ENCODE assay signal across 8 mouse cellular contexts in genomic region chr17:21531621-21532020, GRCm38 (mm10). TPM values are rescaled to one million over a fixed set of nuclear protein-coding genes. Genes with fewer than 3 reads are reported as not detected.
DNase-seq lines count a peak whose midpoint lies in the region; ATAC-seq and TF ChIP-seq lines count a peak whose summit lies in the region.

No protein-coding gene starts in this region.

- TF ChIP-seq CTCF in gastrocnemius, adult 2 months (IDR thresholded peaks at IDR 0.05): no peak

- peak overlapping the region; percentile 79; the same call in 1 of the 2 replicates for H3K9ac ChIP-seq in liver, embryonic 16.5 days (ENCODE audit: low read depth, low read length)
- peak overlapping the region; percentile 92; the same call in 1 of the 2 replicates for H3K9ac ChIP-seq in stomach, embryonic 15.5 days

- WGBS in liver, embryonic 16.5 days (ENCODE audit: insufficient replicate concordance): 55% methylated on average over 5 of the region's 5 CpGs
- 65% methylated on average over 5 of the region's 5 CpGs for WGBS in stomach, embryonic 15.5 days

- H3K27me3 ChIP-seq in liver, embryonic 16.5 days (ENCODE audit: control insufficient read depth, insufficient read depth, low read depth, low read length): no peaks in the 10 kb centered on the region
- no peaks in the 10 kb centered on the region for H3K27me3 ChIP-seq in stomach, embryonic 15.5 days (replicated peaks)

- peaks cover 18% of the 10 kb centered on the region for H3K4me1 ChIP-seq in liver, embryonic 16.5 days (ENCODE audit: control insufficient read depth, low read depth, low read length)
- peaks cover 13% of the 10 kb centered on the region for H3K4me1 ChIP-seq in stomach, embryonic 15.5 days

- no peaks in the 10 kb centered on the region for H3K36me3 ChIP-seq in liver, embryonic 16.5 days (ENCODE audit: control insufficient read depth, insufficient read depth)
- H3K36me3 ChIP-seq in stomach, embryonic 15.5 days: no peaks in the 10 kb centered on the region

- peak overlapping the region; percentile 85 for H3K4me3 ChIP-seq in gastrocnemius, adult 2 months
- peak overlapping the region; percentile 71; the same call in 1 of the 2 replicates for H3K4me3 ChIP-seq in liver, embryonic 16.5 days (ENCODE audit: low read depth, low read length)
- H3K4me3 ChIP-seq in stomach, embryonic 15.5 days (replicated peaks): peak overlapping the region; percentile 77

- no peak for ATAC-seq in liver, embryonic 16.5 days (ENCODE audit: low read depth)
- no peak for ATAC-seq in stomach, embryonic 15.5 days (ENCODE audit: insufficient read depth, low FRiP score, low read depth)

- H3K9me3 ChIP-seq in liver, embryonic 16.5 days (replicated peaks; ENCODE audit: control insufficient read depth, low read length): no peaks in the 10 kb centered on the region
- no peaks in the 10 kb centered on the region for H3K9me3 ChIP-seq in stomach, embryonic 15.5 days

- peak overlapping the region; percentile 82 for H3K4me2 ChIP-seq in liver, embryonic 16.5 days (ENCODE audit: low read depth, low read length)
- peak overlapping the region; percentile 73 for H3K4me2 ChIP-seq in stomach, embryonic 15.5 days

- peak; percentile 34 for DNase-seq in gastrocnemius, adult 2 months
- no peak for DNase-seq in gastrocnemius, postnatal 10 days
- DNase-seq in urinary bladder, postnatal 25 days (ENCODE audit: low spot score): peak; percentile 19
- no peak for DNase-seq in urinary bladder, postnatal 10 days (ENCODE audit: low spot score)
- DNase-seq in heart, postnatal 4 days: peak; percentile 35
- DNase-seq in thymus, postnatal 10 days (ENCODE audit: low spot score in 2 of 2): no peak

- intact Hi-C loops in gastrocnemius, adult 2 months (cut with DNase I): loop anchor here (2.0 to 10.0 kb wide), 4 partner anchors 15 to 297 kb away; partner anchors contain the start of genes Zfp229 and Zfp948

- H3K27ac ChIP-seq in gastrocnemius, adult 2 months: peak overlapping the region; percentile 99
- H3K27ac ChIP-seq in liver, embryonic 16.5 days (ENCODE audit: low read length): peak overlapping the region; percentile 50; the same call in 1 of the 2 replicates
- peak overlapping the region; percentile 96 for H3K27ac ChIP-seq in stomach, embryonic 15.5 days

RNA-seq across cellular contexts. Expression of gene Zfp52, which starts 3.7 kb away (rescaled TPM):
- total RNA-seq in gastrocnemius, adult 2 months (2021): 1 to 10 TPM; 5.7 to 8.0 TPM
- total RNA-seq in gastrocnemius, postnatal 10 days (2021): 1 to 10 TPM; 3.3 to 4.5 TPM
- 1 to 10 TPM; 6.7 to 7.6 TPM for total RNA-seq in heart, postnatal 4 days (2021)
- 0.59 and 0.86 TPM in 2 replicates for polyA plus RNA-seq in liver, embryonic 16.5 days (2015; fragmentation: Nextera tagmentation; extraction: Ambion mirVana)
- 5.1 and 5.9 TPM in 2 replicates for polyA plus RNA-seq in stomach, embryonic 15.5 days (2015; fragmentation: Nextera tagmentation; extraction: Ambion mirVana)

RNA-seq across cellular contexts. Expression of gene Zfp948, which starts 35.2 kb away (rescaled TPM):
- total RNA-seq in gastrocnemius, adult 2 months (2021): 1 to 10 TPM; 1.6 to 3.8 TPM
- total RNA-seq in gastrocnemius, postnatal 10 days (2021): 1 to 10 TPM; 4.6 to 6.2 TPM
- total RNA-seq in heart, postnatal 4 days (2021): 10 to 100 TPM; 11.0 to 12.7 TPM
- 5.1 and 5.2 TPM in 2 replicates for polyA plus RNA-seq in liver, embryonic 16.5 days (2015; fragmentation: Nextera tagmentation; extraction: Ambion mirVana)
- 16.0 and 16.3 TPM in 2 replicates for polyA plus RNA-seq in stomach, embryonic 15.5 days (2015; fragmentation: Nextera tagmentation; extraction: Ambion mirVana)

RNA-seq across cellular contexts. Expression of gene Zfp53, which starts 42.8 kb away (rescaled TPM):
- 1 to 10 TPM; 1.9 to 2.2 TPM for total RNA-seq in gastrocnemius, adult 2 months (2021)
- 1 to 10 TPM; 2.1 to 2.6 TPM for total RNA-seq in gastrocnemius, postnatal 10 days (2021)
- total RNA-seq in heart, postnatal 4 days (2021): 1 to 10 TPM; 2.6 to 3.0 TPM
- 3.1 TPM in 2 replicates for polyA plus RNA-seq in liver, embryonic 16.5 days (2015; fragmentation: Nextera tagmentation; extraction: Ambion mirVana)
- 13.4 and 13.5 TPM in 2 replicates for polyA plus RNA-seq in stomach, embryonic 15.5 days (2015; fragmentation: Nextera tagmentation; extraction: Ambion mirVana)

Comparison
In these comparisons a context has a peak if more than half of its experiments do, and no peak if none do; other contexts are left out.
1. DNase-seq: peak in gastrocnemius, adult 2 months (single experiment), urinary bladder, postnatal 25 days (single experiment) and heart, postnatal 4 days (single experiment); none in gastrocnemius, postnatal 10 days (single experiment), urinary bladder, postnatal 10 days (single experiment) and thymus, postnatal 10 days (0 of 2).
2. Peak in every context shown above with its lines, with median percentiles within 50 percentile points of each other: H3K27ac ChIP-seq and H3K4me3 ChIP-seq.